Mouse (Mus musculus) MN1 (cell line): ENCODE measurements around the gene C1ql1.
A peak's percentile ranks its signal among the peaks of the same experiment; 100 is the strongest.
"Not testable (repeated sequence)": the region's sequence is repeated elsewhere in the genome, so short reads cannot be mapped to it uniquely, and the experiment has no call there.

ENCODE experiments used
- DNase-seq: peaks from one replicate; pipeline ENCODE4 v3.0.0-alpha.2; 2016; ENCODE audit warnings: low spot score

Gene C1ql1

GRCm38 (mm10) chr11:102946265-102946991, at the start of gene C1ql1:
C1ql1 (minus strand) TSS chr11:102946688.
- peak; percentile 86 for DNase-seq

- no peak for DNase-seq
Measured at GRCm38 (mm10) chr11:102994952-102995351, 48.5 kb upstream of the C1ql1 start.

GRCm38 (mm10) chr11:102993420-102994029, 47.0 kb upstream of the C1ql1 start:
- DNase-seq, result peak; percentile 80

GRCm38 (mm10) chr11:102992940-102993339, 46.5 kb upstream of the C1ql1 start:
- peak; percentile 79 for DNase-seq

- DNase-seq, result no peak
Measured at GRCm38 (mm10) chr11:102991681-102992080, 45.2 kb upstream of the C1ql1 start.

GRCm38 (mm10) chr11:102990152-102990663, 43.7 kb upstream of the C1ql1 start:
- no peak for DNase-seq

DNA sequence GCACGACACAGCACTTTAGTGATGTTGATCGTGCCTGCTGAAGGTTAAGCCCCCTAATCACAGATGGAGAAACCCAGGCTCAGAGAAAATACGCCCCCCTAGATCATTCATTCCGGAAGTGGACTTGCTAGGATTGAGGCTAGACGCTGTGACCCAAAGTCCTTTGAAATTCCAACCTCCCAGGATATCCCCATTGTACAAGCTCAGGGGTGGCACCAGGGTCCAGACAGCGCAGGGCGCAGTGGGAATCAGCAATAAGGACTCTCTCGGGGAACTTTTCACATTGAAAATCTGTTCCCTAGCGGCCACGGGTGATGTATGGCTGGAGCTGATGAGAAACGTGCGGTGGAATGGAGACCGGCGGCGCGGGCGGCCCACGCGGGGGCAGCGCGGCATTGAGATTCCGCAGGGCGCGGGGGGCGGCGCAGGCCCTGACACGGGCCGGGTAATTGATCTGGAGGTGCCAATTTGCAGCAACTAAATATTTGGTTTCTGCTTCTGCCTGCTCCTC, 43.2 kb upstream of the C1ql1 start:
- DNase-seq, result no peak

DNA sequence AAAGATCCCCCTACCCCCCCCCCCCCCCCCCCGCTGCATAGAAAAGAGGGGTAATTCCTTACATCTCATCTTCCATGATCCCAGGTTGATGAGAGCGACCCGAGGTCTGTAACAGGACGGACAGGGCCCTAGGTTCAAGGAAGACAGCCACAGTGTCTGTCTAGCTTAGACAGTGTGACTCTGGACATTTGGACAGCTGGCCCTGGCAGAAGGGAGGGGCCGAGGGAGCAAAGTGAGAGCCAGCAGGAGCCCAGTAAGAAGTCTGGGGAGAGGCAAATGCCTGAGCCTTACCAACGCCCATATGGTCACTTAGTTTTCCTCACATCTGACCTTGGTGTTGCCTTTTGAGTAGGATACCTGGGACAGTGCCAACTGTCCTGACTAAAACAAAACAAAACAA, 38.7 kb upstream of the C1ql1 start:
- peak; percentile 38 for DNase-seq

DNA sequence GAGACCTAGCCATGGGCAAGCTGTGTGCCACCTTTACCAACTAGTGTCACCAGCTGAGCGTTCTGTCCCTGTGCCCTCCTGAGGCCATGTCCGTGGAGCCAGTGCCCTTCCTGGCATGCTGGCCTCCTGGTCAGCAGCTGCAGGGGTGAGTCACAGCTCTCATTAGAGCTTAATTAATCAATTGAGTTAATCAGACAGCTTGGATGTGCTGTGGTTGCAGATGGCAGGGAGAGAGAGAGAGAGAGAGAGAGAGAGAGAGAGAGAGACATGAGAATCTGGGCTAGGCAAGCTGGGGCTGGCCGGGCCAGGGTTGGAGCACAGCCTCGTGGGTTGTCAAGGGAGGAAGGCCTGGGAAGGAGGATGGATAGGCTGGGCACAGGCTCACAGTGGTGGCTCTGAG, 38.1 kb upstream of the C1ql1 start:
- DNase-seq, result peak; percentile 41

GRCm38 (mm10) chr11:102984086-102984485, 37.6 kb upstream of the C1ql1 start:
- no peak for DNase-seq

DNA sequence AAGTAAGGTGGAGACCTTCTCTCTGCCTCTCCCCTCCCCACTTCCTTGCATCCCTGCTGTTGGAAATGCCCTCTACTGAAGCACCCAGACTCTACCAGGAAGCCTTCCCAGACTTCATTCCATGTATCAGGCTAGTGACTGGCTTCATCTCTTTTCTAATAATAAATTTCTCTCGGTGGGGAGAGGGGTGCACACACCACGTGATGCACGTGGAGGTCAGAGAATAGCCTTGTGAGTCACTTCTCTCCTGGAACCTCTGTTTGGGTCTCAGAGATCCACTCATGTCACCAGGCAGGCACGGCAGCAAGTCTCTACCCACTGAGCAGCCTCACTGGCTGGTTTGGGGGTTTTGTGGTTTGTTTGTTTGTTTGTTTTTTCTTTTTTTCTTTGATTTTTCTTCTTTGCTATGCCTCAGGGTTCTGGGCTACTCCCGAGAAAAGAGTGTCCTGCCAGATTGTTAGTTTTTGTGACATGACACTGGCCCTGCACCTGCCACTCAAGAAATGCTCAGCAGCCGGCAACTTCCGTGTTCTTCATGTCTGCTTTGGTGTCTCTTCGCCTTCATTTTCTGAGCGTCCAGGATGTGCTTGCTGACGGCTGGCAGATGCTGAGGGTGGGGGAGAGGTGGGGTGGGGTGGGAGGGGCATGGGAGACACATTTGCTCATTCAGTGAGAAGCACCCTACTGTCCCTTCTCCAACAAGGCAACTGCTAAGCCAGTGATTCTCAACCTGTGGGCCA, 34.8 kb upstream of the C1ql1 start:
- DNase-seq, result no peak

- DNase-seq, result no peak
Measured at GRCm38 (mm10) chr11:102978052-102978666, 31.7 kb upstream of the C1ql1 start.

DNA sequence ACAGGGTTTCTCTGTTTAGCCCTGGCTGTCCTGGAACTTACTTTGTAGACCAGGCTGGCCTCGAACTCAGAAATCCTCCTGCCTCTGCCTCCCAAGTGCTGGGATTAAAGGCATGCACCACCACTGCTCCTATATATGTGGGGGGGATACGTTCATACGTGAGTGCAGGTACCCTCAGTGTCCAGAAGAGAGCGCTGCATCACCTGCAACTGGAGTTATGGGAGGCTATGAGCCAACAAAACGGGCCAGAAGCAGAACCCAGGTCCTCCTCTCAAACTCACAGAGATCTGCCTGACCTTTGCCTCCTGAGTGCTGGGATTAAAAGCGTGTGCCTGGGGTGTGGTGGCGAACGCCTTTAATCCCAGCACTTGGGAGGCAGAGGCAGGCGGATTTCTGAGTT, 29.5 kb upstream of the C1ql1 start:
- not testable (repeated sequence) for DNase-seq

GRCm38 (mm10) chr11:102972326-102972725, 25.8 kb upstream of the C1ql1 start:
- DNase-seq, result no peak

DNA sequence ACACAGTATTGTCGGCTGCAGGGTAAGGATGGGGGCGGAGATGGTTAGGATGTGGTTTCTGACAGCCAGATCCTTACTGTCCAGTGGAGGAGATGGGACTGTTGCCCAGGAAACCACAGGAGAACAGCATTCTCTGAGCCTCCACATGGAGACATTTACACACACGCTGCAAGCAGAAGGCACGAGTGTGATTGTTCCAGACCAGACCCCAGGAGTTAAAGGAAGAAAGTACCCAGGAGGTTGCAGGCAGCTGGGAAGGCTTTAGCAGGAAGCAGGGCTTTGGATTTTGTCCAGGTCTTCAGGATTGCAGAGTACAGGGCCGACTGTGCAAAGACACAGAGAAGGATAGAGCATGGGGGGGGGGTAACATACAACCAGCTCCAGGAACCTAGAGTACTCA, 25.1 kb upstream of the C1ql1 start:
- peak; percentile 41 for DNase-seq

DNA sequence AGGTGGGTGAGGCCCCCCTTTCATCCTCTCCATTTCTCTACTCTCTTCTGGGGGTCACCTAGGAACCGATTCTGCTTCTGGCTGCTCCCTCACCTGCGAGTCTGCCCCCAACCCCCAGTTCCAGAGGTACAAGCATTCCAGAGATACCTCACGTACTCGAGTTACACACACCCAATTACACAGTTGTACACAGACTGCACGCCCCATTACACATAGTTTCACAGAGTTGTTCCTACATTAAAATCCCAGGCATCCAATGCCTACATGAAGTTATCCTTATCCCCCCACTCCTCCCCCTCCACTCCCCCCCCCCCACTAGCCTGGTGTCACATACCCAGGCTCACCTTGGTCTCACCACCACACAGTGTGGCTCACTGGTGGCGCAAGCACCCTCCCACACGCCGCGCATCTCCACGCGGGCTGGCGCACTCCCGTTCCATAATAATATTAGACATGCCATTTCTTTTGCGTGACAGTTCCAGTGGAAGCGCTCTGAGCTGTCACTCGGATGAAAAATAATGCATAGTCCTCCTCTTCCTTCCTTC, 18.1 kb upstream of the C1ql1 start:
- no peak for DNase-seq

GRCm38 (mm10) chr11:102963855-102964546, 17.5 kb upstream of the C1ql1 start:
- peak; percentile 21 for DNase-seq

- no peak for DNase-seq
Measured at GRCm38 (mm10) chr11:102963246-102963854, 16.9 kb upstream of the C1ql1 start.

DNA sequence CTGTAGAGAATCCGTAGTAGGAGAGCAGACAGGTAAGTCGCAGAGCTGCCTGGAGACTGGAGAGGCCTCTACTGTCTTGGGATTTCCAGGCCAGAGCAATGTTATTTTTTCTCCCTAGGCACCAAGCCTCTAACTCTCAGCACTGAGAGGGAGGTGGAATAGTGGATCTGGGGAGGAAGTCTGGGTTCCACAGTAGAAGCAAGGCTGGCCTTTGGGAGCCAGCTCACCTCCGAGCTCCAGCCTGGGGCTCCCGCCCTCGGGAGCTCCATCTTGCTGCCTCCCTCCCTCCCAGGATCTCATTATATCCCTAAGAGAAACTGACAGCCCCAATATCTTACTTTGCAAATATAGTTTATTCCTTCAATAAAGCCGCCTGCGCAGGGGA, 16.4 kb upstream of the C1ql1 start:
- DNase-seq, result no peak

- no peak for DNase-seq
Measured at GRCm38 (mm10) chr11:102961082-102961481, 14.6 kb upstream of the C1ql1 start.

DNA sequence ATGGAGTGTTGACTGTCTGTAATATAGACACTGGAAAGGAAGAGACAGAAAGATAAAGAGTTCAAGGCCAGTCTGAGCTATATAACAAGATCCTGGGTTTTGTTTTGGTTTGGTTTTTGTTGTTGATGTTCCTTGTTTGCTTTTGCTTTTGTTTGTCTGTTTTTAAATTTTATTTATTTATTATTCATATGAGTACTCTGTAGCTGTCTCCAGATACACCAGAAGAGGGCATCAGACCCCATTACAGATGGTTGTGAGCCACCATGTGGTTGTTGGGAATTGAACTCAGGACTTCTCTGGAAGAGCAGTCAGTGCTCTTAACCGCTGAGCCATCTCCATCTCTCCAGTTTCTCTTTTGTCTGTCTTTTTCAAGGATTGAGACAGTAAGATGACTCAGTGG, 12.4 kb upstream of the C1ql1 start:
- DNase-seq, result no peak
